ENCODE assay signal across 10 mouse cellular contexts in genomic region chr4:139075915-139076314, GRCm38 (mm10). TPM values are rescaled to one million over a fixed set of nuclear protein-coding genes. Genes with fewer than 3 reads are reported as not detected.
DNase-seq lines count a peak whose midpoint lies in the region; ATAC-seq lines count a peak whose summit lies in the region.
"Had no signal": no experiment of that assay in that cellular context is flagged by ENCODE, and none has a peak within 500 bp of the region (broad histone marks: within the 10 kb centered on the region; RNA-seq: fewer than 3 reads in every experiment).

No protein-coding gene starts in this region.

- no peak for DNase-seq in heart, postnatal 36 days
- DNase-seq in MN1 (ENCODE audit: low spot score): peak; percentile 63
- DNase-seq in hindbrain, embryonic 10.5 days (ENCODE audit: low spot score): no peak
- no peak for DNase-seq in midbrain, embryonic 10.5 days (ENCODE audit: low spot score)
- DNase-seq in testis, postnatal 14 days (ENCODE audit: low spot score): no peak
- no peak for DNase-seq in layer of hippocampus, adult 11-12 months (ENCODE audit: low spot score)
- DNase-seq: right cerebral cortex, postnatal 14 days had no signal

- H3K9ac ChIP-seq in heart, embryonic 13.5 days: no peak overlapping the region

- peak overlapping the region; percentile 62 for H3K4me3 ChIP-seq in heart, embryonic 13.5 days
- peak overlapping the region; percentile 59 for H3K4me3 ChIP-seq in hindbrain, embryonic 10.5 days
- peak overlapping the region; percentile 62 for H3K4me3 ChIP-seq in midbrain, embryonic 10.5 days

- WGBS in heart, embryonic 13.5 days: 10% methylated on average over 5 of the region's 5 CpGs
- WGBS in hindbrain, embryonic 10.5 days: 12% methylated on average over 5 of the region's 5 CpGs
- 16% methylated on average over 5 of the region's 5 CpGs for WGBS in midbrain, embryonic 10.5 days

- H3K36me3 ChIP-seq in heart, embryonic 13.5 days: no peaks in the 10 kb centered on the region
- no peaks in the 10 kb centered on the region for H3K36me3 ChIP-seq in hindbrain, embryonic 10.5 days
- H3K36me3 ChIP-seq in midbrain, embryonic 10.5 days: no peaks in the 10 kb centered on the region
- H3K36me3 ChIP-seq: G1E had no signal

- peaks cover 18% of the 10 kb centered on the region for H3K4me1 ChIP-seq in heart, embryonic 13.5 days
- peaks cover 28% of the 10 kb centered on the region for H3K4me1 ChIP-seq in hindbrain, embryonic 10.5 days (replicated peaks)
- peaks cover 19% of the 10 kb centered on the region for H3K4me1 ChIP-seq in midbrain, embryonic 10.5 days

- intact Hi-C loops in heart, postnatal 36 days (cut with DNase I): no loop called here

- H3K9me3 ChIP-seq in heart, embryonic 13.5 days: no peaks in the 10 kb centered on the region
- no peaks in the 10 kb centered on the region for H3K9me3 ChIP-seq in hindbrain, embryonic 10.5 days
- H3K9me3 ChIP-seq in midbrain, embryonic 10.5 days (replicated peaks): no peaks in the 10 kb centered on the region

- no peak for ATAC-seq in heart, embryonic 13.5 days (ENCODE audit: extremely low read depth, insufficient number of reproducible peaks, low FRiP score, low TSS enrichment)
- ATAC-seq in monocyte, adult 5-6 weeks (replicated peaks; ENCODE audit: insufficient number of reproducible peaks, low FRiP score, low TSS enrichment, poor library complexity, severe bottlenecking): no peak

- peaks cover 76% of the 10 kb centered on the region for H3K27me3 ChIP-seq in heart, embryonic 13.5 days (replicated peaks)
- peaks cover 73% of the 10 kb centered on the region for H3K27me3 ChIP-seq in hindbrain, embryonic 10.5 days (ENCODE audit: insufficient read depth, poor library complexity, severe bottlenecking)
- peaks cover 71% of the 10 kb centered on the region for H3K27me3 ChIP-seq in midbrain, embryonic 10.5 days (ENCODE audit: low read depth, poor library complexity, severe bottlenecking)

- H3K4me2 ChIP-seq in heart, embryonic 13.5 days: peak overlapping the region; percentile 94

- no peak overlapping the region for H3K27ac ChIP-seq in heart, embryonic 13.5 days (replicated peaks)
- H3K27ac ChIP-seq in hindbrain, embryonic 10.5 days: no peak overlapping the region
- no peak overlapping the region for H3K27ac ChIP-seq in midbrain, embryonic 10.5 days (replicated peaks)

RNA-seq across cellular contexts. Expression of gene Htr6, which starts 0.5 kb away (rescaled TPM):
- not detected in 2 replicates for polyA plus RNA-seq in heart, embryonic 13.5 days (2015; fragmentation: Nextera tagmentation; extraction: Ambion mirVana)
- not detected for total RNA-seq in heart, postnatal 36 days (2021)
- 0.08 TPM in 1 of 2 replicates, not detected in the other for polyA plus RNA-seq in hindbrain, embryonic 10.5 days (2016; fragmentation: Nextera tagmentation; extraction: Ambion mirVana)
- not detected in 2 replicates for polyA plus RNA-seq in midbrain, embryonic 10.5 days (2016; fragmentation: Nextera tagmentation; extraction: Ambion mirVana)
- total RNA-seq in monocyte, adult 5-6 weeks (2017): not detected in 3 replicates
- total RNA-seq: G1E had no signal
- polyA plus RNA-seq: G1E had no signal

RNA-seq across cellular contexts. Expression of gene Nbl1, which starts 16.9 kb away (rescaled TPM):
- 13.4 and 15.2 TPM in 2 replicates for polyA plus RNA-seq in heart, embryonic 13.5 days (2015; fragmentation: Nextera tagmentation; extraction: Ambion mirVana)
- 10 to 100 TPM; 25.5 to 29.1 TPM for total RNA-seq in heart, postnatal 36 days (2021)
- 12.3 and 17.2 TPM in 2 replicates for polyA plus RNA-seq in hindbrain, embryonic 10.5 days (2016; fragmentation: Nextera tagmentation; extraction: Ambion mirVana)
- polyA plus RNA-seq in midbrain, embryonic 10.5 days (2016; fragmentation: Nextera tagmentation; extraction: Ambion mirVana): 8.7 and 14.8 TPM in 2 replicates
- 0.32 TPM in 1 of 3 replicates, not detected in the others for total RNA-seq in monocyte, adult 5-6 weeks (2017)

RNA-seq across cellular contexts. Expression of gene Minos1, which starts 55.0 kb away (rescaled TPM):
- polyA plus RNA-seq in heart, embryonic 13.5 days (2015; fragmentation: Nextera tagmentation; extraction: Ambion mirVana): 572 and 667 TPM in 2 replicates
- total RNA-seq in heart, postnatal 36 days (2021): 100 to 1,000 TPM; 679 to 769 TPM
- 377 and 428 TPM in 2 replicates for polyA plus RNA-seq in hindbrain, embryonic 10.5 days (2016; fragmentation: Nextera tagmentation; extraction: Ambion mirVana)
- polyA plus RNA-seq in midbrain, embryonic 10.5 days (2016; fragmentation: Nextera tagmentation; extraction: Ambion mirVana): 359 and 362 TPM in 2 replicates
- 102 to 135 TPM (median 117 TPM) in 3 replicates for total RNA-seq in monocyte, adult 5-6 weeks (2017)
